Mouse (Mus musculus): Measurements from ENCODE around the gene Psmd11.

GRCm38 (mm10) chr11:80489172-80489881 lies 60.9 kb downstream of the Psmd11 start:
- TF ChIP-seq GATA1 (IDR thresholded peaks at IDR 0.05; ENCODE audit: borderline replicate concordance, low read length) (no peak), FLI1 (IDR thresholded peaks at IDR 0.05; ENCODE audit: low read length) (no peak)

Data from megakaryocyte, embryonic 14.5 days (primary cell).